Mouse (Mus musculus): ENCODE measurements around the gene Mcf2l.

GRCm38 (mm10) chr8:12907730-12908129 lies 34.1 kb downstream of the Mcf2l start:
- TF ChIP-seq CTCF (IDR thresholded peaks at IDR 0.05; ENCODE audit: low read depth, low read length) (no peak), POLR2A (IDR thresholded peaks at IDR 0.05; ENCODE audit: borderline replicate concordance, low read depth, low read length) (no peak)
